Mouse (Mus musculus): ENCODE data around the gene Ndufaf2.

The Ndufaf2 gene

GRCm38 (mm10) chr13:108039375-108039774 lies 119.0 kb downstream of the Ndufaf2 start:
- DNase-seq (ENCODE audit: low spot score in 2 of 2) = no peak

- no peak for DNase-seq (ENCODE audit: low spot score in 2 of 2)
Measured at GRCm38 (mm10) chr13:108032789-108033188, 125.6 kb downstream of the Ndufaf2 start.

- no peak for DNase-seq (ENCODE audit: low spot score in 2 of 2)
Measured at GRCm38 (mm10) chr13:108025802-108026201, 132.6 kb downstream of the Ndufaf2 start.

- no peak for DNase-seq (ENCODE audit: low spot score in 2 of 2)
Measured at GRCm38 (mm10) chr13:108017349-108017748, 141.1 kb downstream of the Ndufaf2 start.

- no peak for DNase-seq (ENCODE audit: low spot score in 2 of 2)
Measured at GRCm38 (mm10) chr13:108015166-108015565, 143.3 kb downstream of the Ndufaf2 start.

GRCm38 (mm10) chr13:108013839-108014238 lies 144.6 kb downstream of the Ndufaf2 start:
- no peak for DNase-seq (ENCODE audit: low spot score in 2 of 2)

GRCm38 (mm10) chr13:108013110-108013509 lies 145.3 kb downstream of the Ndufaf2 start:
- DNase-seq (ENCODE audit: low spot score in 2 of 2) = no peak

GRCm38 (mm10) chr13:108007861-108008260 lies 150.6 kb downstream of the Ndufaf2 start:
- no peak for DNase-seq (ENCODE audit: low spot score in 2 of 2)

GRCm38 (mm10) chr13:107996301-107996700 lies 162.1 kb downstream of the Ndufaf2 start:
- no peak for DNase-seq (ENCODE audit: low spot score in 2 of 2)

- no peak for DNase-seq (ENCODE audit: low spot score in 2 of 2)
Measured at GRCm38 (mm10) chr13:107995211-107995610, 163.2 kb downstream of the Ndufaf2 start.

GRCm38 (mm10) chr13:107992573-107992972 lies 165.8 kb downstream of the Ndufaf2 start:
- no peak for DNase-seq (ENCODE audit: low spot score in 2 of 2)

- DNase-seq (ENCODE audit: low spot score in 2 of 2) = no peak
Measured at GRCm38 (mm10) chr13:107984641-107985040, 173.8 kb downstream of the Ndufaf2 start.

- no peak for DNase-seq (ENCODE audit: low spot score in 2 of 2)
Measured at GRCm38 (mm10) chr13:107984186-107984585, 174.2 kb downstream of the Ndufaf2 start.

GRCm38 (mm10) chr13:107983231-107983847 lies 175.1 kb downstream of the Ndufaf2 start:
- DNase-seq (ENCODE audit: low spot score in 2 of 2) = no peak

GRCm38 (mm10) chr13:107979461-107979860 lies 179.0 kb downstream of the Ndufaf2 start:
- DNase-seq (ENCODE audit: low spot score in 2 of 2) = no peak

- DNase-seq (ENCODE audit: low spot score in 2 of 2) = no peak
Measured at GRCm38 (mm10) chr13:107976886-107977656, 181.4 kb downstream of the Ndufaf2 start.

- no peak for DNase-seq (ENCODE audit: low spot score in 2 of 2)
Measured at GRCm38 (mm10) chr13:107972451-107972850, 186.0 kb downstream of the Ndufaf2 start.

GRCm38 (mm10) chr13:107971868-107972267 lies 186.6 kb downstream of the Ndufaf2 start:
- no peak for DNase-seq (ENCODE audit: low spot score in 2 of 2)

GRCm38 (mm10) chr13:107970422-107971142 lies 187.8 kb downstream of the Ndufaf2 start:
- DNase-seq (ENCODE audit: low spot score in 2 of 2) = no peak

GRCm38 (mm10) chr13:107969961-107970391 lies 188.4 kb downstream of the Ndufaf2 start:
- DNase-seq (ENCODE audit: low spot score in 2 of 2) = no peak

- no peak for DNase-seq (ENCODE audit: low spot score in 2 of 2)
Measured at GRCm38 (mm10) chr13:107964616-107965015, 193.8 kb downstream of the Ndufaf2 start.

- no peak for DNase-seq (ENCODE audit: low spot score in 2 of 2)
Measured at GRCm38 (mm10) chr13:107963471-107963870, 195.0 kb downstream of the Ndufaf2 start.

GRCm38 (mm10) chr13:107962741-107963140 lies 195.7 kb downstream of the Ndufaf2 start:
- DNase-seq (ENCODE audit: low spot score in 2 of 2) = no peak

All from cerebellum, postnatal 4 days (tissue).